Mouse (Mus musculus): ENCODE measurements around the gene Thrb.

Gene Thrb

DNA sequence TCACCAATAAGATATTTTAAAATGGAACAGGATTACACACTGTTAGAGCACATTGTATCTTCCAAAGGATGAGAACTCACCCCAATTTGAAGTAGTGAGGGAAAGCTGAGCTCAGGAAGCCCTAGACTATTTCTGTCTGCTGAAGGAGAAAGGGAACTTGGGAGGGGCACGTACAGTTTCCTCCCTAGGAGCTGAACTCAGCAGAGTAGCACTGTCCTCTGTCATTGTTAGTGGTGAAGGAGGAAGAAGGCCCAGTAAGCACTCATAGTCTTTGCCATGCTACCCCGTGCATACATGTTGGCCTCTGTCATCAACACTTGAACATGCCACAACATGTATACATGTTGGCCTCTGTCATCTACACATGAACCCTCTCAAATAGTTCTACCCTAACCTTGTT, 294.0 kb downstream of the Thrb start:
- no peak for DNase-seq (ENCODE audit: low spot score)

DNA sequence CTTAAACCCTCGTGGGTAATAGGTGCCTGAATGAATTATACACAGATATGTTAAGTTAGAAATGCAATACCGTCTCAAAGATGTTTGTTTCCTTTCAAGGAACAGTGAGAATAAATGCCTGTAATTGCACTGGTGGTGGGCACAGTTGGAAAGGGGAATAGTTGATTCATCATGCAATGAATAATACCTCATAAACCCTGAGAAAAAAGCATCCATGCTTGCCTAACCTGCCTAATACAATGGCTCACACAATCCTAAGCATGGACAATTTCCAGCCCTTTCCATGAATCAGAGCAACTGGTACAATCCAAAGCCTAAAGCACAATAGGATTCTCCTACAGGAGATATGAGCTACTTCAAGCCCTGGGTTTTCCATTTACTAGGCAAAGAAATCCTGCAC, 299.8 kb downstream of the Thrb start:
- no peak for DNase-seq (ENCODE audit: low spot score)

DNA sequence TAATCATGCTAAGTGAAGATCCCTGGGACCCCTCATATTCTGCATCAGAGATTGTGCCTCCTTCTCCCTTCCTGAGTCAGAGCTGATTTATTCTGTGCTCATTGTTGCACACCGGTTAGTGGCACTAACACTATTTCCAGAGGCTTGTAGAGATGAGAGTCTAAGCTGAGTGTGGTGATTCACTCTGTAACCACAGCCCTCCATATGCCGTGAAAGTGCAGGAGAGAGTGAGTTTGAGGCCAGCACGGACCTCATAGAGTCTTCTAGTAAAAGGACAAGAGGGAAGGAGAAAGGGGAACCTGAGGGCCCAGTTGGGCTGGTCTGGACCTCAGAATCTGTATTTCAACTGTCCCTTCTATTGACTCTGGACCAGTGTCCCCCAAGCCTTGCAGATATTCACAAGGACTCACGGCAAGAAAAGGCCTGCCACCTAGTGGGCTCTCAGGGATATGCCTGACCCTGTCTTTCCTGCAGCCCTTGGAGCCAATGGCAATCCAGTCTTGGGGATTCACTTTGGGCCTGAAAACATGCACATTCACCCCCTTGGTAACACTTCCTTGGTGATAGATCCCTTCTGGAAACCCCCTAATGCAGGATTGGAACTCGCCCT, 307.2 kb downstream of the Thrb start:
- no peak for DNase-seq (ENCODE audit: low spot score)

DNA sequence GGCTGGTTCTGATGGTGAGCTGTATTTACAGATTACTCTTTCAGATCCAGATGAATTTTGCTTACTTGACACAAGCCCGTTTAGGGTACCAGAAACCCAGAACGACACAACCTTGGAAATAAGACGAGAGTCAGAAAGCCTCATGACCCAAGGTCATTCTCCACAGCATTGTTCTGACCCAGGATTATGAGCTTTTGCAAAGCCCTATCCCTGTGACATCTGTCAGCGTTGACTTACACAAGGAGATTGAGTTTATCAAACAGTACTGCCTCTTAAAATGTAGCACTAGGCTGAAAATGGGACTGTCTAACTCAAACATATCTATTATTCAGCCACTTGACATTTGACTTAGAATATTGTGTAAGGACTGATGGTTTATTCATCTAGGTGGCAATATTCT, 312.1 kb downstream of the Thrb start:
- no peak for DNase-seq (ENCODE audit: low spot score)

DNA sequence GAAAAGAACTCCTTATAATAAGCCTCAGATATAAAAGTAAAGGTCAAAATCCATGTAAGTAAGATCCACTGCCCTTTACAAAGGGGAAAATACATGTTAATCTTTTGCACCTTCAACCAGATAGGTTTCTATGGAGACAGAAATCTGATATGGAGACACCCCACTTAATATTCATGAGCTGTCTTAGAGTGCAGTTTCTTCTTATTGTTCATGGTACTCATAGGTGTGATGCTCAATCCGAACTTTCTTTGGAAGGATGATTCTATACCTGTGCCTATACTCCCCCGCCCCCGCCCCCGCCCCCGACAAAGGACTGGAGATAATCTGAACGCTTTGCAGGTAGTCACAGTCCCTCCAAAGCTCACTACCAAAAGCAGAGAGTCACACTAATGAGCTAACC, 312.6 kb downstream of the Thrb start:
- DNase-seq (ENCODE audit: low spot score), result no peak

DNA sequence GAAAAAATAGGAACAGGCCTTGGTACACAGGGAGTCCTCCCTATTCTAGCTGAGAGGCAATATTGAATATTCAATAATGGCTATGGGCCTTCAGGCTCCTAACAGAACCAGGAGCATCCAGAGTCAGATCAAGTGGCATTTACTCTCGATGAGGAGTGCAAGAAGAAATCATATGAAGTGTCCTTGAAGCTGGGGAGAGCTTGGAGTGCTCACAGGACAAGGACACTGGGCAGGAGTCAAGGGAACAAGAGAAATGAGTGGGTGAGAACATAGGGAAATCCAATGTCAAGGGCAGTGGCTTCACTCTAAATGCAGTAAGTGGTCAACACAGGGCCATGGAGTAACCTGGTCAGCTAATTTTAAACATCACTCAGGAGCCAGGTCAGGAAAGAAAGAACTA, 315.7 kb downstream of the Thrb start:
- no peak for DNase-seq (ENCODE audit: low spot score)

DNA sequence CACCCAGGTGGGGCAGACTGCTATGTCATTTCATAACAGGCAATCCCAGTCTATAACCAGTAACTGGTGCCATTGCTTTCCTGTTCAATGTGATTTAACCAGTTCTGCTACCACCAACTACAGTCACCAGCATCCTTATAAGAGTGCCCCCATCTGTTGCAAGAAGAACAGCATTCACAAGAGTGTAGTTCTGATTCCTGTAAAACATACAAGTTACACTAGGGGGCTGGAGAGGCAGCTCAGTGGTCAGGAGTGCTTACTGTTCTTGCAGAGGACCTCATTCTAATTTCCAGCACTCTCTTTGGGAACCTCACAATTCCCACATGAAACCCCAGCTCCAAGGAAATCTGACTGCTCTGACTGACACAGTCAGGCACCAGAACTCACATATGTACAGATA, 318.2 kb downstream of the Thrb start:
- DNase-seq (ENCODE audit: low spot score), result no peak

DNA sequence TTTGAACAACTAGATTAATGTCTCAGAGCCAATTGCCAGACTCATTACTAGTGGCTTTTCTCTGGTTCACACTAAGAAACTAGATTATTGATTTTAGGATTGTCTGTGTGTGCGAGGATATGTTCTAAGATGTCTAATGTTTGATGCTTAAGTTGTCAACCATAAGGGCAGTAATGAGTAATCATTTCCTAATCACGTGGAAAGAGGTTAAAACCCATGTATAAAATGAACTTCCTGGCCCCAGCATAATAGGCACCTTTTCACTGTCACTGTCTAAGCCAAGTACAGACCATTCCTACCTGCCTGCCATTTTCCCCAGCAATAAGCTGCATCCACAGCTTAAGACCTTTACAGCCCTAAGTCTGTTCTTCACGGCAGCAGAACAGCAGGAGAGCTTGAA, 321.2 kb downstream of the Thrb start:
- DNase-seq (ENCODE audit: low spot score), result no peak

DNA sequence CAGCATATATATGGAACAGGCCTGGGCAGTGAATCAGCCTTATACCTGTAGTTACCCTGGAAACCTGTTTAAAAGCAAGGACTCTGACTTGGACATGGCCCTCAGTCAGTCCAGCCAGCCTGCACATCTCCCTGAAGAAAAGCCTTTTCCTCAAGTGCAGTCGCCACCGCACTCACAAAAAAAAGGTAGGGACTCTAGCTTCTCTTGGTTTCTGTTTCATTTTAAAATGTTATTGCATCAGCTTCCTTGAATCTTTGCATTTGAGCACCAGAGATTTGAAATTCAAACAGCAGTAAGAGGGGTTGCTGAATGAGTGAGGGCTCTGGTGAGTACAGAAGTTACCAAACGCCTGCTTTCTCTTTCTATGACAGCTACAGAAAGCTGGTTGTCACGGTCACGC, 322.0 kb downstream of the Thrb start:
- DNase-seq (ENCODE audit: low spot score), result no peak

DNA sequence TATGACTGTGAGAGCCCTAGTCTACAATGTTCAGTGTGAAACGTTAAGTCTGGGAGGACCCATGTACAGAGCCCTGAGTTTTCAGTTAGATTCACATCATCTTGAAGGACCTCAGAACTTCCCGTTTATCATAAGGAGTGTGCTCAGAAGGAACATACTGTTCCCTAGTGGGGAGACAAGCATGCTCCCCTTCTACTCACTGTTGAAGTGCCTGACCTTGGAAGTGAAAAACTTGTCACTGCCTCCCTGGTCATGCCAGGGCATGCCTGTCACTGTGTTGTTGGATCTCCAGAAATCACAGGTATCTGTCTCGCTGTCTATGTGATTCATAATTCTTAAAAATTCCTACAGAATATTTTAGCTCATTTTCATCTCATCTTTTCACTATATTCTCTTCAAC, 323.3 kb downstream of the Thrb start:
- DNase-seq (ENCODE audit: low spot score), result no peak

DNA sequence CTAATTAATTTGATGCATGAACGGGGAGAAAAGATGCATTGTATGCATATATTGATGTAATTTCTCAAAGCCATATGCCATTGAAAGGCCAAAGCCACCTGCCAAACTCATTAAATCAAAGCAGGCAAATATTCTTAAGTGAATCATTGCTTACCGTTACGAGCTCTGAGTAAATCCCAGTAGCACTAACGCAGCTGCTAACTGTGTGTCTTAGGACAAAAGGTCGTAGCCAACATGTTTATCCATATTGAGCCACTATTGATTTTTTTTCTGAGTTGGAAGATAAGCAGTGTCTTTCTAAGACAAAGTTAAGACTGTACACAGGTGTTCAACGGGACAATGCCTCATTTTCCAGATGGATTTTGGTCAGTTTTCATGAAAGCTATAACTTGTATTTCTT, 323.8 kb downstream of the Thrb start:
- DNase-seq (ENCODE audit: low spot score), result no peak

DNA sequence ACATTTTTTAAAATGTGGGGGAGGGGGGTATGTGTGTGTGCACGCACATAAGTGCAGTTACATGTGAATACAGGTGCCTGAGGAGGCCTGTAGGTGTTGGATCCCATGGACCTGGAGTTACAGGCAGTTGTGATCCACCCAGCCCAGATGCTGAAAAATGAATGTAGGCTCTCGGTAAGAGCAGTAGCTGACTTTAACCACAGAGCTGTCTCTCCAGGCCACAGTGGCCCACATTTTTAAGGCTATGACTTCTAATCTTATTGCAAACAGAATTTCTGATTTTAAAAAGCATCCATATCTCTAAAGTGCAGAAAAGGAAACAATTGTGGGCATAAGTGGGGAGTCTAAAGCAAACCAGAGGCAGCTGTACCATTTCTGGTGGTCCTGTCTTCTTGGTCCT, 328.5 kb downstream of the Thrb start:
- DNase-seq (ENCODE audit: low spot score), result no peak

DNA sequence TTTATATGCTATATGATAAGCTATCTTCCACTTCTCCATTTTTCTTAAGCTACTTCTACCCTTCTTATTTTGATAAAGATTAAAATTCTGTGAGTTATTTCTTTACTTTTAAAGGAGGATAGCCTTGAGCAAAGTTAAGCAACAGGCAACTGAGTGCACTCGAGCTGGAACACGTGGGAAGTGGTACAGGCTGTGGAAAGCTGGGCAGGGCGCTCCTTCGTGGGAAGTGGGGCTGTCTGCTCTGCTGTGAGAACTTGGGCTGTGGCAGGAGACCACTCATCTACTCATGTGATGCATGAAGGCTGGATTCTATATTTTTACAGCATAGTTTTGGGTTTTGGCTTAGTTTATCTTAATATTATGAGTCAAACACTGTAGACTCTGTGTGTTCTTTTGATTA, 329.1 kb downstream of the Thrb start:
- DNase-seq (ENCODE audit: low spot score), result no peak

DNA sequence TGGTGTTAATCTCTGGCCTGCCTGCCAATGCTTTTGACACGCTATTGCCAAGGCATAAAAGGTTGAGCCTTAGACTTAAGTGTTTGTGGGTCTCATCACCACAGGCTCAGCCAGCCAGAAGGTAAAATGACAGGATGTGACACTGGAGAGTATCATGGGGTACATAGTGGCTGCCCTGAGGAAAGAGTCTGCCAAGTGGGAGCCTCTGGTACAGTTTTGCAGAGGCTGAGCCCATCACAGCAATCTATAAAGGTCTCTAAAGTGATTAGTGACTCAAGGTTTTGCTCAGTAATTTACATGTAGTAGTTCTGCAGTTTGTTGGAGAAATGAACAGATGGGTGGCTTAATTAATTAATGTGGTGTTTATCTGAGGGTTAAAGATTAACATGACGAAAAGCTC, 330.1 kb downstream of the Thrb start:
- no peak for DNase-seq (ENCODE audit: low spot score)

DNA sequence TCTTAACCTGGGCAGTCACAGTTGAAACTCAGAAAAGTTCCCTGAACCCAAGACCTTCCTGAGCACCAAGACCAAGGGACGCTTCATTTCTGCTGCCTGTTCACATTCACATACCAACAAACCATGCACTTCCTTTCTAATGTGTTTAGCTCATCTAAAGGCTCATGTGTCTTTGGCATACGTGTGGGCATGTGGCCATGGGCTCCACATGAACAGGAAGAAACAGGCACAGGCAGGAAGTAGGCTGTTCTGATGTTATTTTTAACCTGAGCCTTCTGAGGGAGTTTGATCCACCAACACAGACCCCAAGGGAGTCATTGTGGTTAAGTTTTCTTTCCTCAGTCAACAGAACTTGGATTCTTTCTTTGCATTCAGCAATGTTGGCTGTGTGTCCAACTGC, 341.8 kb downstream of the Thrb start:
- no peak for DNase-seq (ENCODE audit: low spot score)

DNA sequence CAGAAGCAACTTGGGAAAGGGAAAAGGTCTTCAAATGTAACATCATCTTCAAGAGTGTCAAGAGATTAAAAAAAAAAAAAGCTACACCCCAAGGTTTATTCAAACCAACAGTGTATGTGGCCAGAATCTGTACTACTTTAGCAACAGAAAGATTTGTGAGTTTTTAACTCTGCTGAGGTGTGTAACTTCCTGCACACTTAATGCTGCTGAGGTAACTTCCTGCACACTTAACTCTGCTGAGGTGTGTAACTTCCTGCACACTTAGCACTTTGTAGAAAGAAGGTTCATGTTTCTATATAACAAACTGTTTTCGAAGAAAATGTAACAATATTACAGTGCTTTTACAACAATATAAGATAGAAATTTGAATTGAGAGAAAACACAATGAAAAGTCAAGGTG, 343.6 kb downstream of the Thrb start:
- no peak for DNase-seq (ENCODE audit: low spot score)

DNA sequence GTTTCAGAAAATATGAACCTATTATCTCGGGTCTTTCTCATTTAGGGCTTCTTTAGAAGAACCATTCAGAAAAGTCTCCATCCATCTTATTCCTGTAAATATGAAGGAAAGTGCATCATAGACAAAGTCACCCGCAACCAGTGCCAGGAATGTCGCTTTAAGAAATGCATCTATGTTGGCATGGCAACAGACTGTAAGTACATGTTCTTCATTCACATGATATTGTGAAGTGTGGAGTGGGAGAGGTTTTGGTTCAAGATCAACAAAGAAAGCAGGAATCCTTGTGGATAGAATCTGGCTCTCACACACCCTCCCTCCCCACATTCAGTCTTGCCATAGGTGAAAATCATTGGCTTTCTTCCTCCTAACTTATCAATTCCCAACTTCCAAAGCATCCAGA, 348.5 kb downstream of the Thrb start:
- no peak for DNase-seq (ENCODE audit: low spot score)

DNA sequence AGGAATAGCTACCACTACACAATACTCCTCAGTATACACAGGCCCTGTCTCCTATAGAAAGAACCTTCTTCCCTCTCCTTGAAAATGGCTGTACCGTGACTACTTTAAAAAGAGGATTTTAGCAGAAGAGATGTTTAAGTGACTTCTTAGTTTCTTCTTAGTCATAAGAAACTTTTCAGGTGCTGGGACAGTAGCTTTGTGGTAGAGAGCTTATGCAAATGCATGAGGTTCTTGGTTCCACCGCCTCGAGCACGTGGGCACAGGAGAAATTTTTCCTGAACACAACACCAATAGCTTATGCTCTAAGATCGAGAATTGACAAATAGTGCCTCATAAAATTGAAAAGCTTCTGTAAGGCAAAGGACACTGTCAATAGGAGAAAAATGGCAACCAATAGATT, 356.5 kb downstream of the Thrb start:
- DNase-seq (ENCODE audit: low spot score), result no peak

DNA sequence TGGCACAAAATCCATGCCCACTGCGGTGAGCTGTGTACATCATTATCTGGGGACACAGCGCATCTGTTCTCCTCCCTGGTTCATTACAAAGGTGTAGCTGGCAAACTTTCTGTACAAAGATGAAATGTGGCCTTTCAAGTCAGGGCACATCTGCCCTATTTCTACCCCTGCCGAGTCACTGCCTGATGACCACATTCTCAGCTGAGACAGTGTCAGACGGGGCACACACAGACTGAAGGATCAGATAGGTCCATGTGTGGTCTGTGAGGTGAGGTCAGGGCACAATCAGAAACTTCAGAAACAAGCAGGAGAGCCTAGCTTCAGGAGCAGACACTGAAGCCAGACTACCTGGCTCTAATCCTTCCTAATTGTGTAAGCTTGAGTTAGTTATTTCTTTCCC, 360.1 kb downstream of the Thrb start:
- DNase-seq (ENCODE audit: low spot score), result no peak

DNA sequence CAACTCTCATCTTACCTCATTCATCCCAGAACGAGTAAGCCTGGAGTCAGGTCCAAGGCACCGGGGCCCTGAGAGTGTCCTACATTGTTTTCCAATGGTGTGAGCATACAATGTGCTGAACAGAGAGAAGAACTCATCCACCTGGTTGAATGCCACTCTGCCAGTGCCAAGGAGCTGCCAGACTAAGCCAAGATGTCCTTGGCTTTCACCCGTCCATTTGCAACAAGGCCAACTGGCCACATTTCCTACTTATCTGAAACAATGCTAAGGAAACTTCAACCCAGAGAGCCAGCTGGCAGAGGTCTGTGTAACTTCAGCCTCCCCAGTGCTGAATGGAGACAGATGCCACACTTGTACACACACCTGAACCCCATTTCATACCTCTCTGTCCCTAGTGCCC, 360.6 kb downstream of the Thrb start:
- no peak for DNase-seq (ENCODE audit: low spot score)

DNA sequence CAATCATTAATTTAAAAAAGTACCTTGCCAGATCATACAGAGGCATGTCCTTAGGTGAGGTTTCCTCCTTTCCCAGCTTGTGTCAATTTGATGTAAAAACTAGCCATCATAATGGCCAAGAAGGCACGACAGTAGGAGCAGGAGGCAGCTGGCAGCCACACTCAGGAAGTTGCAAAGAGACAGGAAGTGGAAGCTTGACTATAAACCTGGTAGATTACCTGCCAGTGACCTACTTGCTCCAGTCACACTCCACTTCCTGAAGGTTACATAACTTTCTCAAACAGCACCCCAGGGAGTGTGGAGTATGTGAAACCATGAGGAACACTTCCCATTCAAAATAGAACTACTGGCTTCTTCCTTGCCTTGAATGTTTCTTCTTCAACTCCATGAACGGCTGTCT, 361.7 kb downstream of the Thrb start:
- no peak for DNase-seq (ENCODE audit: low spot score)

DNA sequence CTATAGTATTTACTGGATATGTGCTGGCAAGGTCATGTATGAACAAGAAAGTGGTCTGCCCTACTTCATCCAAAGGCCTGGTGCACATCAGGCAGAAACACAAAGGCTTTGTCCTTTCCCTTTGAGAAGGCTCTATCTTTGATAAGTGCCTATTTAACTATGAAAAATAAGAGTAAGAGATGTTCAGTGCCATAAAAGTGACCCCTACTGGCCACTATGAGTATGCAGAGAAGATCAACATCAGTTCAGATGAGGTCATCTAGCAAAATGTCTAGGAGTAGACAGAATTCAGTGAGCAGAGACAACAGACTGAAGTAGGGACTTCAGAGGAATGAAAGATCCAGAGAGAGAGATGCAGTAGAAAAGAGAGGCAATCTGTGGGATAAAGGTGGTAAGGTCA, 362.3 kb downstream of the Thrb start:
- no peak for DNase-seq (ENCODE audit: low spot score)

DNA sequence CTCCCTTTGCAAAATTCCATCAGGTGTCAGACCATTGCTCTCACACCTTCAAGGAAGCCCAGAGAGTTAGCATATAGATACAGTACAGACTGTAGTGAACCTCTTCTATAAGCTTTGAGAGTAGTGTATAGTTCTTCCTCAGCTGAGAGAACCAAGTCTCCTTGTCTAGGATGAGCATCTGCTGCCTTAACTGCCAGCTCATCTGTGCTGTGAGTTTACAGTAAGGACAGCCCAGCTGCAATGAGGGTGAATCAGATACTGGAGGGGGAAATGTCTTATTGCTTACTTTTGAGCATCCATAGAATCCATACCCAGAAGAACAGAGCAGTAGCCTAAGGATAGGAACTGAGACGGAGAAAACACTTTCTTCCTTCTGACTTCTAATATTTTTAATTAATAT, 367.8 kb downstream of the Thrb start:
- no peak for DNase-seq (ENCODE audit: low spot score)

DNA sequence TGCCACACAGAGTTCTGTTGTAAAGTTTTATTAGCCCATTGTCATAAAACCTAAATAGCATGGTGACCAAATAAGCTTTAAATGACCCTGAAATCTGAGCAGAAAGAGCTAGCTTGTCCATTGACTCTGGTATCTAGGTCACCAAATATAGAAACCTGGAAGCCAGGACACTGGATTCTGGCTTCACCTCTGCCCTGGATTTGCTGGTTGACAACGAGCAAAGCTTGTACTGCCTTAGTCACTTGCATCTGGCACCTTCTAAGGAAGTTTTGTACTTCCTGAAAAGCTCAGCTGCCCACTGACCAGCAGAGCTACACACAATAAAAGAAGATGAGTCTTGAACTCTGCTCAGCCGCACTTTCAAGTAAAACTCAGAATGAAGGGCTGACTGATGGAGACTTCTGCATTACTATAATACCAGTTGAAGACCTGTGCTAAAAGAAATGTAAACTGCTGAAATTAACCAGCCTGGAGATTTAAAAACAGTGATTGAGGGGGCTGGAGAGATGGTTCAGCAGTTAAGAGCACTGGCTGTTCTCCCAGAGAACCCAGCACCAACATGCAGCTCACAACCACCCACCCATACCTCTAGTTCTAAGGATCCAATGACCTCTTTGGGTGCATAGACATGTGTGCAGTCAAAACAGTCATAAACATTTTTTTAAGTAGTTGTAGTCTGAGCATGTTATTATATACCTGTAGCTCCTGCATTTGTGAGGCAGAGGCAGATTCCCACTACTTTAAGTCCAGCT, 369.3 kb downstream of the Thrb start:
- no peak for DNase-seq (ENCODE audit: low spot score)
